Comparison of ENCODE assay signal across 10 mouse cellular contexts in genomic region chr7:28793834-28794233, GRCm38 (mm10). TPM values are rescaled to one million over a fixed set of nuclear protein-coding genes. Genes with fewer than 3 reads are reported as not detected.
DNase-seq lines count a peak whose midpoint lies in the region; ATAC-seq and TF ChIP-seq lines count a peak whose summit lies in the region.
"Had no signal": no experiment of that assay in that cellular context is flagged by ENCODE, and none has a peak within 500 bp of the region (broad histone marks: within the 10 kb centered on the region; RNA-seq: fewer than 3 reads in every experiment).

No protein-coding gene starts in this region.

- peaks cover 5% of the 10 kb centered on the region; the same call in 1 of the 2 replicates for H3K4me1 ChIP-seq in intestine, postnatal 0 days (replicated peaks; ENCODE audit: control insufficient read depth, insufficient read depth, low read length)
- H3K4me1 ChIP-seq in intestine, embryonic 16.5 days (ENCODE audit: control insufficient read depth, insufficient read depth, low read length), result peaks cover 26% of the 10 kb centered on the region
- peaks cover 35 to 63% of the 10 kb centered on the region in 2 experiments for H3K4me1 ChIP-seq in CH12.LX (ENCODE audit: control insufficient read depth in 1 of 2, insufficient read depth in 2 of 2)

- dilution Hi-C loops in CH12.LX (cut with MboI; ENCODE audit: extremely low pct_ligation_motif_present, extremely low pct_unique_long_range_greater_than_20kb, low sequenced_read_pairs), result no loop called here

- in situ Hi-C loops in CH12.LX (cut with MboI; ENCODE audit: low pct_ligation_motif_present, low pct_unique_long_range_greater_than_20kb, low sequenced_read_pairs), result loop anchor here (25.0 kb wide), 1 partner anchor 243 kb away; no protein-coding TSS in a partner anchor

- no peak overlapping the region for H3K9ac ChIP-seq in intestine, postnatal 0 days (ENCODE audit: low read depth, low read length)
- no peak overlapping the region for H3K9ac ChIP-seq in intestine, embryonic 16.5 days (ENCODE audit: low read depth, low read length)
- no peak overlapping the region for H3K9ac ChIP-seq in CH12.LX (ENCODE audit: insufficient read depth, low read depth)
- H3K9ac ChIP-seq: liver, embryonic 15.5 days had no signal

- no peak overlapping the region for H3K4me2 ChIP-seq in intestine, postnatal 0 days (replicated peaks; ENCODE audit: low read depth)
- H3K4me2 ChIP-seq in intestine, embryonic 16.5 days (ENCODE audit: low read depth, low read length), result no peak overlapping the region
- H3K4me2 ChIP-seq in CH12.LX (ENCODE audit: insufficient read depth, low read depth, poor library complexity, severe bottlenecking), result no peak overlapping the region
- H3K4me2 ChIP-seq: liver, embryonic 15.5 days had no signal

- TF ChIP-seq CTCF in intestine, postnatal 0 days (IDR thresholded peaks at IDR 0.05; ENCODE audit: low read depth), result peak; percentile 65
- peak in 1 of 2 experiments; percentile 66; a peak in 2 of 4 replicates for TF ChIP-seq CTCF in CH12.LX (conservative IDR thresholded peaks at IDR 0.05 in 1 of 2, IDR thresholded peaks at IDR 0.05 in 1 of 2; ENCODE audit: low read depth in 2 of 2, low read length in 2 of 2)

- DNase-seq in CH12.LX (ENCODE audit: extremely low read depth) (no peak), adipocyte (ENCODE audit: low spot score) (peak; percentile 38)
- DNase-seq in retina, embryonic 14.5 days (ENCODE audit: low spot score), result peak; percentile 45
- no peak for DNase-seq in adrenal gland, adult 18-20 months (ENCODE audit: low spot score in 2 of 2)
- DNase-seq: spleen, adult 18-20 months had no signal

- no peak for TF ChIP-seq EP300 in CH12.LX (IDR thresholded peaks at IDR 0.05; ENCODE audit: low read length)

- TF ChIP-seq POLR2A in CH12.LX (IDR thresholded peaks at IDR 0.05; ENCODE audit: low read depth, low read length), result no peak

- 41% methylated on average over 2 of the region's 2 CpGs for WGBS in intestine, postnatal 0 days
- 30% methylated on average over 2 of the region's 2 CpGs for WGBS in intestine, embryonic 16.5 days

- H3K4me3 ChIP-seq in intestine, postnatal 0 days (ENCODE audit: low read depth, low read length), result no peak overlapping the region
- no peak overlapping the region for H3K4me3 ChIP-seq in intestine, embryonic 16.5 days (ENCODE audit: low read length)
- H3K4me3 ChIP-seq in CH12.LX (replicated peaks in 1 of 3; ENCODE audit: low read depth in 2 of 3, low read length in 2 of 3, poor library complexity in 1 of 3), result no peak overlapping the region
- H3K4me3 ChIP-seq: liver, embryonic 15.5 days; myocyte had no signal

- no peaks in the 10 kb centered on the region for H3K36me3 ChIP-seq in intestine, postnatal 0 days (ENCODE audit: control insufficient read depth, insufficient read depth)
- no peaks in the 10 kb centered on the region for H3K36me3 ChIP-seq in intestine, embryonic 16.5 days (ENCODE audit: control insufficient read depth, insufficient read depth, low read length)
- H3K36me3 ChIP-seq in CH12.LX (replicated peaks in 1 of 2; ENCODE audit: control insufficient read depth in 1 of 2, insufficient read depth in 1 of 2, low read length in 1 of 2), result peaks cover 14 to 15% of the 10 kb centered on the region in 2 experiments

- peak; percentile 31 for TF ChIP-seq RAD21 in CH12.LX (IDR thresholded peaks at IDR 0.05; ENCODE audit: low read depth, low read length)

- no peaks in the 10 kb centered on the region for H3K9me3 ChIP-seq in intestine, postnatal 0 days (ENCODE audit: control insufficient read depth)
- no peaks in the 10 kb centered on the region for H3K9me3 ChIP-seq in intestine, embryonic 16.5 days (ENCODE audit: control insufficient read depth, low read length)
- no peaks in the 10 kb centered on the region for H3K9me3 ChIP-seq in CH12.LX (replicated peaks; ENCODE audit: low read length)
- H3K9me3 ChIP-seq: liver, embryonic 15.5 days had no signal

- ATAC-seq in intestine, postnatal 0 days, result no peak
- no peak for ATAC-seq in intestine, embryonic 16.5 days
- ATAC-seq in erythroid progenitor cell, adult 5-6 weeks (replicated peaks; ENCODE audit: low FRiP score, poor library complexity, severe bottlenecking), result no peak

- H3K27ac ChIP-seq in intestine, postnatal 0 days (ENCODE audit: low read depth, low read length), result no peak overlapping the region
- no peak overlapping the region for H3K27ac ChIP-seq in intestine, embryonic 16.5 days (ENCODE audit: low read length)
- no peak overlapping the region for H3K27ac ChIP-seq in CH12.LX (ENCODE audit: insufficient read depth, low read depth)
- H3K27ac ChIP-seq: liver, embryonic 15.5 days had no signal

- H3K79me2 ChIP-seq in CH12.LX (replicated peaks; ENCODE audit: control insufficient read depth, extremely low read depth, insufficient read depth, poor library complexity, severe bottlenecking), result peaks cover 12% of the 10 kb centered on the region

- H3K27me3 ChIP-seq in intestine, postnatal 0 days (replicated peaks; ENCODE audit: control insufficient read depth, insufficient read depth, low read length), result no peaks in the 10 kb centered on the region
- no peaks in the 10 kb centered on the region for H3K27me3 ChIP-seq in intestine, embryonic 16.5 days (replicated peaks; ENCODE audit: control insufficient read depth, insufficient read depth, low read length)
- no peaks in the 10 kb centered on the region for H3K27me3 ChIP-seq in CH12.LX (replicated peaks)
- H3K27me3 ChIP-seq: liver, embryonic 15.5 days had no signal

TF ChIP-seq in CH12.LX, 34 proteins besides CTCF, POLR2A, EP300 and RAD21:
- TF ChIP-seq PAX5 (IDR thresholded peaks at IDR 0.05; ENCODE audit: low read length) (no peak), TBP (conservative IDR thresholded peaks at IDR 0.05; ENCODE audit: low read depth, low read length) (peak; percentile 98), SMC3 (IDR thresholded peaks at IDR 0.05; ENCODE audit: low read depth, low read length) (peak; percentile 38), ELF1 (IDR thresholded peaks at IDR 0.05; ENCODE audit: low read depth, low read length) (peak; percentile 55)
TF ChIP-seq in CH12.LX: peak in this region for 3.

RNA-seq across cellular contexts. Expression of gene Rinl, which starts 5.1 kb away (rescaled TPM):
- polyA plus RNA-seq in intestine, postnatal 0 days (2015; fragmentation: Nextera tagmentation; extraction: Ambion mirVana), result 1.6 and 2.2 TPM in 2 replicates
- polyA plus RNA-seq in intestine, embryonic 16.5 days (2015; fragmentation: Nextera tagmentation; extraction: Ambion mirVana), result 5.2 and 5.9 TPM in 2 replicates
- total RNA-seq in CH12.LX (2012; rRNA removed) (60.9 and 65.5 TPM in 2 replicates), CH12.LX (2014; rRNA removed) (41.5 and 46.1 TPM in 2 replicates)
- 60.6 and 61.8 TPM in 2 replicates for polyA plus RNA-seq in CH12.LX (2012; ENCODE audit: insufficient read length, low read depth)
- total RNA-seq in erythroid progenitor cell, adult 5-6 weeks (2015; ENCODE audit: low replicate concordance), result 4.3 and 8.8 TPM in 2 replicates
- 5.4 and 19.4 TPM in 2 replicates for total RNA-seq in erythroid progenitor cell, adult 5-6 weeks (2017; ENCODE audit: low replicate concordance)
- 1 to 10 TPM; 2.6 to 3.2 TPM for total RNA-seq in adrenal gland, adult 18-20 months (2021)

RNA-seq across cellular contexts. Expression of gene Hnrnpl, which starts 14.5 kb away (rescaled TPM):
- polyA plus RNA-seq in intestine, postnatal 0 days (2015; fragmentation: Nextera tagmentation; extraction: Ambion mirVana), result 144 and 152 TPM in 2 replicates
- 142 and 146 TPM in 2 replicates for polyA plus RNA-seq in intestine, embryonic 16.5 days (2015; fragmentation: Nextera tagmentation; extraction: Ambion mirVana)
- total RNA-seq in CH12.LX (2012; rRNA removed) (296 and 342 TPM in 2 replicates), CH12.LX (2014; rRNA removed) (365 and 371 TPM in 2 replicates)
- polyA plus RNA-seq in CH12.LX (2012; ENCODE audit: insufficient read length, low read depth), result 640 and 645 TPM in 2 replicates
- 215 and 258 TPM in 2 replicates for total RNA-seq in erythroid progenitor cell, adult 5-6 weeks (2015; ENCODE audit: low replicate concordance)
- total RNA-seq in erythroid progenitor cell, adult 5-6 weeks (2017; ENCODE audit: low replicate concordance), result 202 and 252 TPM in 2 replicates
- total RNA-seq in adrenal gland, adult 18-20 months (2021), result 100 to 1,000 TPM; 327 to 346 TPM

RNA-seq across cellular contexts. Expression of gene Nfkbib, which starts 26.5 kb away (rescaled TPM):
- polyA plus RNA-seq in intestine, postnatal 0 days (2015; fragmentation: Nextera tagmentation; extraction: Ambion mirVana), result 33.1 and 33.2 TPM in 2 replicates
- 46.2 and 49.1 TPM in 2 replicates for polyA plus RNA-seq in intestine, embryonic 16.5 days (2015; fragmentation: Nextera tagmentation; extraction: Ambion mirVana)
- total RNA-seq in CH12.LX (2012; rRNA removed) (59.3 and 62.8 TPM in 2 replicates), CH12.LX (2014; rRNA removed) (24.6 and 30.5 TPM in 2 replicates)
- 97.5 and 101 TPM in 2 replicates for polyA plus RNA-seq in CH12.LX (2012; ENCODE audit: insufficient read length, low read depth)
- 8.3 and 12.2 TPM in 2 replicates for total RNA-seq in erythroid progenitor cell, adult 5-6 weeks (2015; ENCODE audit: low replicate concordance)
- total RNA-seq in erythroid progenitor cell, adult 5-6 weeks (2017; ENCODE audit: low replicate concordance), result 4.8 and 5.5 TPM in 2 replicates
- 10 to 100 TPM; 44.0 to 55.4 TPM for total RNA-seq in adrenal gland, adult 18-20 months (2021)

RNA-seq across cellular contexts. Expression of gene Sirt2, which starts 27.3 kb away (rescaled TPM):
- polyA plus RNA-seq in intestine, postnatal 0 days (2015; fragmentation: Nextera tagmentation; extraction: Ambion mirVana), result 76.8 and 79.2 TPM in 2 replicates
- polyA plus RNA-seq in intestine, embryonic 16.5 days (2015; fragmentation: Nextera tagmentation; extraction: Ambion mirVana), result 71.9 and 77.6 TPM in 2 replicates
- total RNA-seq in CH12.LX (2012; rRNA removed) (66.2 and 68.3 TPM in 2 replicates), CH12.LX (2014; rRNA removed) (36.0 and 40.9 TPM in 2 replicates)
- polyA plus RNA-seq in CH12.LX (2012; ENCODE audit: insufficient read length, low read depth), result 124 and 128 TPM in 2 replicates
- total RNA-seq in erythroid progenitor cell, adult 5-6 weeks (2015; ENCODE audit: low replicate concordance), result 38.9 and 40.2 TPM in 2 replicates
- 3.6 and 14.5 TPM in 2 replicates for total RNA-seq in erythroid progenitor cell, adult 5-6 weeks (2017; ENCODE audit: low replicate concordance)
- total RNA-seq in adrenal gland, adult 18-20 months (2021), result 10 to 100 TPM; 78.1 to 86.7 TPM

RNA-seq across cellular contexts. Expression of gene Ech1, which starts 31.2 kb away (rescaled TPM):
- polyA plus RNA-seq in intestine, postnatal 0 days (2015; fragmentation: Nextera tagmentation; extraction: Ambion mirVana), result 402 and 426 TPM in 2 replicates
- 347 and 378 TPM in 2 replicates for polyA plus RNA-seq in intestine, embryonic 16.5 days (2015; fragmentation: Nextera tagmentation; extraction: Ambion mirVana)
- 103 and 124 TPM in 2 replicates for total RNA-seq in CH12.LX (2012; rRNA removed)
- 119 and 121 TPM in 2 replicates for total RNA-seq in CH12.LX (2014; rRNA removed)
- 65.1 and 67.6 TPM in 2 replicates for polyA plus RNA-seq in CH12.LX (2012; ENCODE audit: insufficient read length, low read depth)
- 34.2 and 61.2 TPM in 2 replicates for total RNA-seq in erythroid progenitor cell, adult 5-6 weeks (2015; ENCODE audit: low replicate concordance)
- 10.6 and 14.1 TPM in 2 replicates for total RNA-seq in erythroid progenitor cell, adult 5-6 weeks (2017; ENCODE audit: low replicate concordance)
- total RNA-seq in adrenal gland, adult 18-20 months (2021), result 100 to 1,000 TPM; 474 to 780 TPM

Comparison
In these comparisons a context has a peak if more than half of its experiments do, and no peak if none do; other contexts are left out.
1. DNase-seq: peak in adipocyte (single experiment) and retina, embryonic 14.5 days (single experiment); none in CH12.LX (single experiment) and adrenal gland, adult 18-20 months (0 of 2).